Mouse (Mus musculus) hindbrain, embryonic 16.5 days (tissue): Measurements from ENCODE around the gene Hnrnpf. TPM values are rescaled to one million over a fixed set of nuclear protein-coding genes. Genes with fewer than 3 reads are reported as not detected.

ENCODE experiments used
- ATAC-seq: fragments of 200-750 bp; cut with Nextera tagmentation; 2 replicates; pipeline ENCODE4 v1.8.0; 2017; ENCODE audit warnings: moderate TSS enrichment, moderate library complexity
- H3K27ac ChIP-seq: fragments of 300-500 bp; sonication (generic); 2 replicates; pipeline ENCODE4 v1.5.1; 2014; ENCODE audit warnings: low read depth, mild to moderate bottlenecking, control low read depth, low read length, moderate library complexity
- H3K27me3 ChIP-seq: fragments of 300-500 bp; sonication (generic); replicated peaks from 2 replicates; pipeline ENCODE4 v1.6.1; 2014; ENCODE audit warnings: low read length; ENCODE audit not compliant: control insufficient read depth, insufficient read depth
- H3K36me3 ChIP-seq: fragments of 300-500 bp; sonication (generic); 2 replicates; pipeline ENCODE4 v1.6.1; 2014; ENCODE audit warnings: mild to moderate bottlenecking, low read length, moderate library complexity, mixed read lengths; ENCODE audit not compliant: control insufficient read depth, insufficient read depth
- H3K4me1 ChIP-seq: fragments of 300-500 bp; sonication (generic); 2 replicates; pipeline ENCODE4 v1.6.1; 2014; ENCODE audit warnings: low read depth, low read length; ENCODE audit not compliant: control insufficient read depth, insufficient read depth
- H3K4me2 ChIP-seq: fragments of 300-500 bp; sonication (generic); 2 replicates; pipeline ENCODE4 v1.6.1; 2014; ENCODE audit warnings: mild to moderate bottlenecking, low read length, control low read depth, moderate library complexity
- H3K4me3 ChIP-seq: fragments of 300-500 bp; sonication (generic); 2 replicates; pipeline ENCODE4 v1.5.1; 2014; ENCODE audit warnings: mild to moderate bottlenecking, low read length, control low read depth, moderate library complexity
- H3K9ac ChIP-seq: fragments of 300-500 bp; sonication (generic); 2 replicates; pipeline ENCODE4 v1.6.1; 2014; ENCODE audit warnings: low read depth, mild to moderate bottlenecking, control low read depth, low read length, moderate library complexity
- H3K9me3 ChIP-seq: fragments of 300-500 bp; sonication (generic); 2 replicates; pipeline ENCODE4 v1.6.1; 2014; ENCODE audit warnings: mild to moderate bottlenecking, low read length, moderate library complexity; ENCODE audit not compliant: control insufficient read depth
- WGBS: fragments of 180-500 bp; shearing (Covaris S2); extraction: QIAGEN DNeasy Blood & Tissue Kit; methylation state at CpG from one replicate; pipeline ENCODE4 v1.1.7; 2014; 5-methylcytosine and 5-hydroxymethylcytosine counted together
- polyA plus RNA-seq: library from polyadenylated mRNA; unstranded; fragments of >200 nt; fragmentation: Nextera tagmentation; extraction: Ambion mirVana; gene quantifications from 2 replicates; pipeline ENCODE4 v1.2.1, GENCODE M21; 2015

Gene Hnrnpf
- polyA plus RNA-seq, 1 experiment from 2014 or later = 250 TPM

DNA sequence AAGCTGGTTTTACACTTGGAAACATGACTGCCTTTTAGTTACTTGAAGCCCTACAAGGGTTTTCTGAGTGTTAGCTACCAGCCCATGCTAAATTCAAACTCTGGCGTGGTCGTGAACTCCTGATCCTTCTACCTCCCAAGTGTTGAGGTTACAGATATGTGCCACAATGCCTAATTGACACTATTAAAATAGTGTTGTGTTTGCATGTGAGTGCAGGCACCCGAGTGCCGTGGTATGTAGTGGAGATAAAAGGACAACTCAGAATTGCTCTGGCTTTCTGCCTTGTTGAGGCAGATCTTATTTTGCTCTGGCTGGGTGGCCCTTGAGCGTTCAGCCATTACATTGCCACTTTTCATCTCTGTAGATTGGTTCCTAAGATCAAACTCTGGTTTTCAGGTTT is 28.6 kb downstream of the Hnrnpf start:
- 88% methylated on average over 5 of the region's 5 CpGs for WGBS
- Histone ChIP-seq H3K27ac (no peak overlapping the region), H3K9me3 (no peaks in the 10 kb centered on the region), H3K36me3 (0 out of 2 replicates have a peak, but pooled peaks cover 7% of the 10 kb centered on the region), H3K4me1 (no peaks in the 10 kb centered on the region), H3K4me3 (no peak overlapping the region), H3K9ac (no peak overlapping the region), H3K4me2 (no peak overlapping the region), H3K27me3 (no peaks in the 10 kb centered on the region)
- ATAC-seq = no peak

DNA sequence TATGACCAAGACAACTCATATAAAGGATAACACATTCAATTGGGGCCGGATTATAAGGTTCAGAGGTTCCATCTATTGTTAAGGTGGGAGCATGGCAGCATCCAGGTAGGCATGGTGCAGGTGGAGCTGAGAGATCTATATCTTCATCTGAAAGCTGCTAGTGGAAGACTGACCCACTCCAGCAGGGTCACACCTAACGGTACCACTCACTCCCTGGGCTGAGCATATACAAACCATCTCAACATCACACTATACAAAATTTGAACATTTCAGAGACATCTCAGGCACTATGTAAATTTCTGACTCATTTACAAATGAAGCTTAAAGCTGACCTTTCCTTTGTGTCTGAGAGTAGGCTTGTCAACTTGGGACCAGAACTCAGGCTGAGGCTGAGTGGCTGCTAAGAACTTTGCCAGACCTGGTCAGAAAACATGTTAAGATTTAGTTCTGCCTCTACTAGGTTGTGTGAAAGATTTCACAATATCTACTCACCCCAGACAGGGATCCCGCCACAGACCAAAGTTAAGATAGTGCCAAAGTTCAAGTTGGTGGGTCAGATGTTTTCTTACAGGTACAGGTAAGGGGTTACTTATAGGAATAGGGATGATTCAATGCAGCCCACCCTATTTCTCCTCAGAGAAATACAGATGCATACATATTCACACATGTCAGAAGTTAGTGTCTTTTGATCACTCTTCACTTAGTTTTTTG is 30.0 kb downstream of the Hnrnpf start:
- WGBS = 95% methylated on average over 3 of the region's 3 CpGs
- Histone ChIP-seq H3K9me3 (no peaks in the 10 kb centered on the region), H3K4me1 (no peaks in the 10 kb centered on the region), H3K27ac (no peak overlapping the region), H3K36me3 (0 out of 2 replicates have a peak, but pooled peaks cover 7% of the 10 kb centered on the region), H3K9ac (no peak overlapping the region), H3K4me2 (no peak overlapping the region), H3K27me3 (no peaks in the 10 kb centered on the region), H3K4me3 (no peak overlapping the region)
- ATAC-seq = no peak

DNA sequence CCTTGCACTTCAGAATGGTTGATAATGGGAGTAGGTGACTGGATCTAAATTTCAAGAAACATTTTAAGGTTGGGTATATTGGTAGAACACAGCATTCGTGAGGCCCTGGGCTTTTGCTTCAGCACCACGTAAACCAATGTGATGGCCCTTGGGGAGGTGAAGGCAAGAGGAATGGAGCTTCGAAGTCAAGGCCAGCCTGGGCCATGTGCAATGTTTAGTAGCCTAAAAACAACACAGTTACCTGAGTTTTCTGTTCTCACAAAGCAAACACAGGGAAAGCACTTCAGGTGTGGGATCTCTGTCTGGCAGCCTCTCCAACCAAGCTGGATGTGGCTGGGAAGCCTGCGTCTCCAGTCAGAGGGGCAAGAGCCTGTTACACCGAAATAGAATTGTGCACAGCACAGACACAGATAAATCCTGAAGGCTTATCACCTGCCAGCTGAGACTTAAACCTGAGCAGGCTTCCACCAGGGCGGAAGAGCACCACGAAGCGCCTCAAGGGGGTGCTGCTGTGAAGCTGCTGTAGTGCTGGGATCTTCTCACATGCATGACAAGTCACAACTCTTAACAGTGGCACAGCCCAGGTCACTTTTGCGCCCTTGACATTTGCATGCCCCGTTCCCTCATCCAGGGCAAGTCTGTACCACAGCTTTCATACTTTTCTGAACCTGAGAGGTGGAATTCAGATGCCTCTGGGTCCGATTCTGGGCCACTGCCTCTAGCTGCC is 32.4 kb downstream of the Hnrnpf start:
- Histone ChIP-seq H3K4me2 (no peak overlapping the region), H3K27me3 (no peaks in the 10 kb centered on the region), H3K36me3 (no peaks in the 10 kb centered on the region), H3K4me3 (no peak overlapping the region), H3K9ac (no peak overlapping the region), H3K4me1 (no peaks in the 10 kb centered on the region), H3K27ac (no peak overlapping the region), H3K9me3 (no peaks in the 10 kb centered on the region)
- ATAC-seq = no peak
- 64% methylated on average over 11 of the region's 11 CpGs for WGBS

DNA sequence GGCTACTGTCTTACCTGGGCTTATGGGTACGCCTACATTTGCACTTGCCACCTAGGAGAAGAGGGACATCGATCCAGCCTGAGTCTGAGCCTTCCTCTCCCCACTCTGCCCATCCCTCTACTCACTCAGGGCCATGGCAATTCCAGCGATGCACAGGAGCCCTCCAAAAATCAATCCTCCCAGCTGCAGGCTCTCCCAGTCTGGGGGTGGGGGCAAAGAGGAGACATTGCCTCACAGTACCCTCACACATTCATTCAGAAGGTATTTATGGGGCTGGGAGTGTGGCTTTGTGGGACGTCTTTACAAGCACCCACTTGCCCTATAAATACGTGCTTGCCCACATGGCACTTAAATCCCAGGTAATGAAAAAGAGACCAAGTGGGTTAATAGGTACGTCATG is 34.2 kb downstream of the Hnrnpf start:
- 86% methylated on average over 6 of the region's 6 CpGs for WGBS
- Histone ChIP-seq H3K9ac (no peak overlapping the region), H3K9me3 (no peaks in the 10 kb centered on the region), H3K27ac (no peak overlapping the region), H3K4me1 (no peaks in the 10 kb centered on the region), H3K27me3 (no peaks in the 10 kb centered on the region), H3K4me2 (no peak overlapping the region), H3K4me3 (no peak overlapping the region), H3K36me3 (no peaks in the 10 kb centered on the region)
- ATAC-seq = no peak

DNA sequence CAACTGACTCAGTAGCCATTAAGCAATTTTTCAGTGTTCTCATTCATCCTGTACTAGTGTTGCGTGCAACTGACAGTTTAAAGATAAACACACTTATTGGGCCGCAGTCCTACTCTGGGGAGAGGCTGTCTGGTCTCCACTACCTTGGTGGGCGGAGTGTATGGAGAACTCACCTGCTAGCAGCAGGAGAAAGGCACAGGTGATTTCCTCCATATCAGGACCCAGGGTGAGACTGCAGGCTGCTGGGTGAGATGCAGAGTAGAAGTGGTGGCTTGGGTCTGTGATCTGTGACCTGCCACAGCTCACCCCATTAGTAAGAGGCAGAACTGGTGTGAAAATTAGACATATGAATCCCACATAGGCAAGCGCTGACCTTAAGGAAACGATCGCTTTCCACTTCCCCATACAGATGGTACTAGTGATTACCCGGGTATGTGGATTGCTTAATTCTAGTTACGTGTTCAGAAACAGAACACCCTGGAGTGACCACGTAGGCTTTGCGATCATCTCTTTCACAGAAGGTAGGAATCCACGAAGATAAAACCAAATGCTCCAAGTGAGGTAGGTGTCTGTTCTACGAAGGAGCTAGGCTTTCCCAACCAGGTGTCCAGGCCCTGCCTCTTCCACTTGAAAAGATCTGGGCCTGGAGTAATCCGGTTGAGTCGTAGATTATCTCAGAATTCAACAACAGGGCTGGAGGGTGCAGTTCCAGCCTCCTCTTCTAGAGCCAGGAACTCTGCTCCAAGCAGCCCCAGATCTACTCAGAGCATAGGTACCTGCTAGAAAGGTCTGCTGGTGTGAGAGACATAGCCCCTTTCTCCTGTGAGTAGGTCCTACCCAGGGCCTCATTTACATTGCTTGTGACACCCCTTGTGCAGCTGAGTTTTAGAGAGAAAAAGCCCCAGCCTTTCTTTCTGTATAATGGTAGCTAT is 35.8 kb downstream of the Hnrnpf start:
- no peaks in the 10 kb centered on the region for H3K9me3 ChIP-seq
- H3K9ac ChIP-seq = no peak overlapping the region
- H3K4me3 ChIP-seq = no peak overlapping the region
- no peak overlapping the region for H3K27ac ChIP-seq
- no peak overlapping the region for H3K4me2 ChIP-seq
- H3K27me3 ChIP-seq = no peaks in the 10 kb centered on the region
- H3K36me3 ChIP-seq = no peaks in the 10 kb centered on the region
- H3K4me1 ChIP-seq = no peaks in the 10 kb centered on the region
- WGBS = 96% methylated on average over 14 of the region's 14 CpGs
- ATAC-seq = no peak

DNA sequence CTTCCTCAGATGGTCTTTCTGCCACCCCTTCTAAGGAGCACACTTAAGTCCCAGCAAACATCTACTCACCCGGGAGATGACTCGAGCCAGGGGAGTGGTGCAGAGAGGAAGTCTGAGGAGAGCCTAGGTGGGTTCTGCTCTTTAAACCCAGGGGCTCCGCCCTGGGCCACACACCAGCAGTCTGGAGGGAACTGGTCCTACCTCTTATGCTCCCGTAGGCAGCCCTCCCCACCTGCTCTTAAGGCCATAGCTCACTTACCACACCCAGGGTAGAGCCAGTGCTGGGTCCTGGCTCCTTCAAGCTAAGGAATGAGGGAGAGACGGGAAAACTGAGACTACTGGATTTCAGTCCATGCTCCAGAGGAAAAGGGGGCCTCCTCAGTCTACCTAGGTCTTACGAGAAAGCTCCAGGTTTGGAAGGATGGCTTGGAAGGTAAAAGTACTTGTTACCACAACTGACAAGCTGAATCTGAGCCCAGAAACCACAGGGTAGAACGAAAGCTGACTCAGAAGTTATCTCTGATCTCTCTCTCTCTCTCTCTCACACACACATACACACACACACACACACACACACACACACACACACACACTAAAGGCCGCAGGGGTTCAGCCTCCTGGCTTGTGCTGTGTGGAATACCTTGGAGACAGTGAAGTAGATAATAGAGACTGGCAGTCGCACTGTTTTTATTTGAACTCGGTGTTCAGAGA is 37.3 kb downstream of the Hnrnpf start, which contains the start of gene Fxyd4:
Gene Fxyd4, minus strand, starts transcription at position 471 of the 711 bp plus-strand sequence.
- no peak for ATAC-seq
- no peaks in the 10 kb centered on the region for H3K9me3 ChIP-seq
- H3K4me2 ChIP-seq = no peak within 1 kb of the TSS
- H3K27me3 ChIP-seq = no peaks in the 10 kb centered on the region
- no peaks in the 10 kb centered on the region for H3K4me1 ChIP-seq
- no peak within 1 kb of the TSS for H3K9ac ChIP-seq
- no peaks in the 10 kb centered on the region for H3K36me3 ChIP-seq
- no peak within 1 kb of the TSS for H3K27ac ChIP-seq
- no peak within 1 kb of the TSS for H3K4me3 ChIP-seq
- 83% methylated on average over 10 of the region's 10 CpGs for WGBS

DNA sequence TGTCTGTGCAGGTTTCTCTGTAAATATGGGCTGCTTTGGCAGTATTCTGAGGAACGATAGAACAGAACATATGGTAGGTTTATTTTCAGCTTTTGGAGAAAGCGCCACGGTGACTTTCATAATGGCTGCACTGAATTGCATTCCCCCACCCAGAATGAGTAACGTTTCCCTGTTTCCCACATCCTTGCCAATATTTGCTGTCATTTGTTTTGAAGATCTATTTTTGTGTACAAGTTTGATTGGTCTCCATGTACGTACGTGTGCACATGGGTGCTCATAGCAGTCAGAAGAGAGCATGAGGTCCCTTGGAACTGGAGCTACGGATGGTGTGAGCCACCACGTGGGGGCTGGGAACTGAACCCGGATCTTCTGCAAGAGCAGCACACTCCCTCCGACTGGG is 38.8 kb downstream of the Hnrnpf start:
- H3K4me1 ChIP-seq = no peaks in the 10 kb centered on the region
- ATAC-seq = no peak
- no peaks in the 10 kb centered on the region for H3K36me3 ChIP-seq
- no peaks in the 10 kb centered on the region for H3K27me3 ChIP-seq
- H3K4me3 ChIP-seq = no peak overlapping the region
- no peaks in the 10 kb centered on the region for H3K9me3 ChIP-seq
- H3K9ac ChIP-seq = no peak overlapping the region
- no peak overlapping the region for H3K27ac ChIP-seq
- H3K4me2 ChIP-seq = no peak overlapping the region
- WGBS = 87% methylated on average over 10 of the region's 10 CpGs

DNA sequence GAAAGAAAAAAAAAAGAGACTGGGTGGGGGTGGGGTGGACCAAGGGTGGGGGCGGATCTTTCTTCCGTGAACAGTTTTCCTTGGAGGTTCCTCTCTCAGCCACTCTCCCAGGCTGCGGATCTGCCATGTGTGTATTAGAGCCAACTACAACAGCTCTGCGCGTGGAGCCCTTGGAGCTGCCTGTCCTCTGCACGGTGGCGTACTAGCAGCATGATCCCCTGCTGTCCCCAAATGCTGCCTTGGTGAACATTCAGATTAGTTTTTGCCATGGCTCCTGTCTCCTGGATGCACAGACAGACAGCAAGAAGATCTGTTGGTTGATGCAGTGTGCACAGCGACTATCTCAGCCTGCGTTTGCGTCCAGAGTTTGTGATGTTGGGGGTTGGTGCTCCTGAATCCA is 42.6 kb downstream of the Hnrnpf start:
- Histone ChIP-seq H3K27me3 (no peaks in the 10 kb centered on the region), H3K4me3 (no peak overlapping the region), H3K36me3 (no peaks in the 10 kb centered on the region), H3K4me1 (no peaks in the 10 kb centered on the region), H3K9me3 (no peaks in the 10 kb centered on the region), H3K9ac (no peak overlapping the region), H3K4me2 (no peak overlapping the region), H3K27ac (no peak overlapping the region)
- WGBS = 76% methylated on average over 10 of the region's 10 CpGs
- no peak for ATAC-seq
